ENCODE assay signal across 8 mouse cellular contexts in genomic region chr16:38347588-38347987, GRCm38 (mm10). TPM values are rescaled to one million over a fixed set of nuclear protein-coding genes. Genes with fewer than 3 reads are reported as not detected.
DNase-seq lines count a peak whose midpoint lies in the region; ATAC-seq and TF ChIP-seq lines count a peak whose summit lies in the region.

No protein-coding gene starts in this region.

- DNase-seq in heart, adult 8-10 months (ENCODE audit: low spot score) = no peak
- DNase-seq in ES-E14 (ENCODE audit: low read depth, low spot score) = no peak
- no peak for DNase-seq in hindbrain, embryonic 10.5 days (ENCODE audit: low spot score)
- peak; percentile 13 for DNase-seq in liver, postnatal 0 days
- DNase-seq in right cerebral cortex, adult 2 months (ENCODE audit: low spot score in 2 of 2) = no peak
- DNase-seq in testis, postnatal 14 days (ENCODE audit: low spot score) = no peak
- no peak for DNase-seq in left cerebral cortex, adult 8-10 months (ENCODE audit: low spot score in 2 of 2)

- no peaks in the 10 kb centered on the region for H3K9me3 ChIP-seq in heart, embryonic 12.5 days (replicated peaks)
- no peaks in the 10 kb centered on the region for H3K9me3 ChIP-seq in ES-E14 (ENCODE audit: control insufficient read depth, insufficient read depth, low read depth, low read length)
- H3K9me3 ChIP-seq in hindbrain, embryonic 10.5 days = no peaks in the 10 kb centered on the region
- H3K9me3 ChIP-seq in liver, postnatal 0 days (ENCODE audit: low read length) = no peaks in the 10 kb centered on the region

- TF ChIP-seq EP300 in liver, postnatal 0 days (IDR thresholded peaks at IDR 0.05; ENCODE audit: low read depth) = no peak

- H3K4me1 ChIP-seq in heart, embryonic 12.5 days (replicated peaks) = peaks cover 48% of the 10 kb centered on the region
- H3K4me1 ChIP-seq in ES-E14 (ENCODE audit: control insufficient read depth in 2 of 2, insufficient read depth in 2 of 2, low read length in 2 of 2, poor library complexity in 1 of 2) = peaks cover 1 to 8% of the 10 kb centered on the region in 2 experiments; a peak in 2 of 4 replicates
- peaks cover 16% of the 10 kb centered on the region for H3K4me1 ChIP-seq in hindbrain, embryonic 10.5 days (replicated peaks)
- H3K4me1 ChIP-seq in liver, postnatal 0 days (ENCODE audit: insufficient read depth) = peaks cover 14% of the 10 kb centered on the region

- H3K9ac ChIP-seq in heart, embryonic 12.5 days = no peak overlapping the region
- H3K9ac ChIP-seq in ES-E14 (ENCODE audit: insufficient read depth, low read depth, low read length, poor library complexity, severe bottlenecking) = peak overlapping the region; percentile 41; the same call in 1 of the 2 replicates
- peak overlapping the region; percentile 90; the same call in 1 of the 2 replicates for H3K9ac ChIP-seq in liver, postnatal 0 days (replicated peaks)

- in situ Hi-C loops in ES-E14 (cut with MboI; ENCODE audit: low sequenced_read_pairs in 2 of 2, unreplicated experiment in 2 of 2) = loop anchor here (10.0 to 25.0 kb wide), 3 partner anchors 137 to 715 kb away; no protein-coding TSS in a partner anchor

- no peak for ATAC-seq in heart, embryonic 12.5 days (ENCODE audit: insufficient number of reproducible peaks, low FRiP score)
- ATAC-seq in liver, postnatal 0 days = no peak

- WGBS in heart, embryonic 12.5 days = 56% methylated on average over 6 of the region's 6 CpGs
- 64% methylated on average over 6 of the region's 6 CpGs for WGBS in hindbrain, embryonic 10.5 days
- WGBS in liver, postnatal 0 days (ENCODE audit: insufficient replicate concordance) = 42% methylated on average over 6 of the region's 6 CpGs

- peaks cover 26% of the 10 kb centered on the region for H3K36me3 ChIP-seq in heart, embryonic 12.5 days
- H3K36me3 ChIP-seq in ES-E14 (ENCODE audit: control insufficient read depth, insufficient read depth, low read length, poor library complexity, severe bottlenecking) = peaks cover 19% of the 10 kb centered on the region
- H3K36me3 ChIP-seq in hindbrain, embryonic 10.5 days = peaks cover 37% of the 10 kb centered on the region
- H3K36me3 ChIP-seq in liver, postnatal 0 days (replicated peaks; ENCODE audit: insufficient read depth, low read length) = peaks cover 33% of the 10 kb centered on the region

- TF ChIP-seq CTCF in liver, postnatal 0 days (IDR thresholded peaks at IDR 0.05; ENCODE audit: low read depth) = no peak

- peak overlapping the region; percentile 70 for H3K4me3 ChIP-seq in heart, embryonic 12.5 days
- H3K4me3 ChIP-seq in ES-E14 (ENCODE audit: insufficient read depth in 1 of 2, low read depth in 1 of 2, low read length in 2 of 2, poor library complexity in 1 of 2, severe bottlenecking in 1 of 2) = peak overlapping the region; percentile 88 to 94
- H3K4me3 ChIP-seq in hindbrain, embryonic 10.5 days = peak overlapping the region; percentile 94
- H3K4me3 ChIP-seq in liver, postnatal 0 days (ENCODE audit: low read depth, low read length) = peak overlapping the region; percentile 76

- no peaks in the 10 kb centered on the region for H3K27me3 ChIP-seq in heart, embryonic 12.5 days (replicated peaks)
- no peaks in the 10 kb centered on the region for H3K27me3 ChIP-seq in hindbrain, embryonic 10.5 days (ENCODE audit: insufficient read depth, poor library complexity, severe bottlenecking)
- no peaks in the 10 kb centered on the region for H3K27me3 ChIP-seq in liver, postnatal 0 days (ENCODE audit: insufficient read depth, low read length)

- H3K4me2 ChIP-seq in heart, embryonic 12.5 days = peak overlapping the region; percentile 67
- H3K4me2 ChIP-seq in liver, postnatal 0 days (ENCODE audit: low read depth, low read length) = peak overlapping the region; percentile 70

- H3K27ac ChIP-seq in heart, embryonic 12.5 days (ENCODE audit: poor library complexity, severe bottlenecking) = no peak overlapping the region
- H3K27ac ChIP-seq in ES-E14 (ENCODE audit: insufficient read depth, low read depth, low read length, poor library complexity, severe bottlenecking) = no peak overlapping the region
- peak overlapping the region; percentile 91; the same call in 1 of the 2 replicates for H3K27ac ChIP-seq in hindbrain, embryonic 10.5 days
- peak overlapping the region; percentile 91 for H3K27ac ChIP-seq in liver, postnatal 0 days (ENCODE audit: low read depth)

TF ChIP-seq in ES-E14, 5 proteins besides CTCF, POLR2A, EP300 and RAD21:
- TF ChIP-seq HCFC1 (IDR thresholded peaks at IDR 0.05; ENCODE audit: borderline replicate concordance, insufficient read depth, low read length) (no peak), ZNF384 (IDR thresholded peaks at IDR 0.05; ENCODE audit: low read depth, low read length) (no peak), MAFK (IDR thresholded peaks at IDR 0.05; ENCODE audit: insufficient read depth, low read depth, low read length) (no peak), CHD2 (IDR thresholded peaks at IDR 0.05; ENCODE audit: low read depth, low read length) (no peak), ZC3H11A (IDR thresholded peaks at IDR 0.05; ENCODE audit: borderline replicate concordance, low read depth, low read length) (no peak)

RNA-seq across cellular contexts. Expression of gene Gm21987, which starts 0.7 kb away (rescaled TPM):
- 2.5 and 3.8 TPM in 2 replicates for polyA plus RNA-seq in heart, embryonic 12.5 days (2016; fragmentation: Nextera tagmentation; extraction: Ambion mirVana)
- not detected for total RNA-seq in heart, adult 8-10 months (2022)
- total RNA-seq in ES-E14 (2012; rRNA removed) = not detected in 2 replicates
- polyA plus RNA-seq in hindbrain, embryonic 10.5 days (2016; fragmentation: Nextera tagmentation; extraction: Ambion mirVana) = not detected in 2 replicates
- not detected in 2 replicates for polyA plus RNA-seq in liver, postnatal 0 days (2015; fragmentation: Nextera tagmentation; extraction: Ambion mirVana)
- not detected for total RNA-seq in left cerebral cortex, adult 8-10 months (2022)

RNA-seq across cellular contexts. Expression of gene Cox17, which starts 0.8 kb away (rescaled TPM):
- polyA plus RNA-seq in heart, embryonic 12.5 days (2016; fragmentation: Nextera tagmentation; extraction: Ambion mirVana) = 301 and 307 TPM in 2 replicates
- total RNA-seq in heart, adult 8-10 months (2022) = 100 to 1,000 TPM; 269 to 387 (median 331) TPM
- total RNA-seq in ES-E14 (2012; rRNA removed) = 185 and 249 TPM in 2 replicates
- 142 and 146 TPM in 2 replicates for polyA plus RNA-seq in hindbrain, embryonic 10.5 days (2016; fragmentation: Nextera tagmentation; extraction: Ambion mirVana)
- 274 and 276 TPM in 2 replicates for polyA plus RNA-seq in liver, postnatal 0 days (2015; fragmentation: Nextera tagmentation; extraction: Ambion mirVana)
- total RNA-seq in left cerebral cortex, adult 8-10 months (2022) = 100 to 1,000 TPM; 100 to 149 (median 127) TPM

RNA-seq across cellular contexts. Expression of gene Maats1, which starts 5.6 kb away (rescaled TPM):
- polyA plus RNA-seq in heart, embryonic 12.5 days (2016; fragmentation: Nextera tagmentation; extraction: Ambion mirVana) = 0.09 TPM in 1 of 2 replicates, not detected in the other
- not detected for total RNA-seq in heart, adult 8-10 months (2022)
- 1.1 and 1.8 TPM in 2 replicates for total RNA-seq in ES-E14 (2012; rRNA removed)
- polyA plus RNA-seq in hindbrain, embryonic 10.5 days (2016; fragmentation: Nextera tagmentation; extraction: Ambion mirVana) = 0.60 and 2.0 TPM in 2 replicates
- 0.04 TPM in 1 of 2 replicates, not detected in the other for polyA plus RNA-seq in liver, postnatal 0 days (2015; fragmentation: Nextera tagmentation; extraction: Ambion mirVana)
- 1 to 10 TPM; 1.1 to 1.6 (median 1.4) TPM for total RNA-seq in left cerebral cortex, adult 8-10 months (2022)

RNA-seq across cellular contexts. Expression of gene Popdc2, which starts 14.4 kb away (rescaled TPM):
- polyA plus RNA-seq in heart, embryonic 12.5 days (2016; fragmentation: Nextera tagmentation; extraction: Ambion mirVana) = 308 and 330 TPM in 2 replicates
- total RNA-seq in heart, adult 8-10 months (2022) = 100 to 1,000 TPM; 451 to 631 (median 553) TPM
- 0.49 and 0.58 TPM in 2 replicates for total RNA-seq in ES-E14 (2012; rRNA removed)
- polyA plus RNA-seq in hindbrain, embryonic 10.5 days (2016; fragmentation: Nextera tagmentation; extraction: Ambion mirVana) = 0.68 and 1.6 TPM in 2 replicates
- polyA plus RNA-seq in liver, postnatal 0 days (2015; fragmentation: Nextera tagmentation; extraction: Ambion mirVana) = 10.8 and 12.6 TPM in 2 replicates
- total RNA-seq in left cerebral cortex, adult 8-10 months (2022) = under 1 TPM; 0.35 to 0.89 (median 0.52) TPM

RNA-seq across cellular contexts. Expression of gene Nr1i2, which starts 53.0 kb away (rescaled TPM):
- not detected in 2 replicates for polyA plus RNA-seq in heart, embryonic 12.5 days (2016; fragmentation: Nextera tagmentation; extraction: Ambion mirVana)
- not detected for total RNA-seq in heart, adult 8-10 months (2022)
- total RNA-seq in ES-E14 (2012; rRNA removed) = 0.16 and 0.18 TPM in 2 replicates
- polyA plus RNA-seq in hindbrain, embryonic 10.5 days (2016; fragmentation: Nextera tagmentation; extraction: Ambion mirVana) = not detected in 2 replicates
- 13.8 and 14.6 TPM in 2 replicates for polyA plus RNA-seq in liver, postnatal 0 days (2015; fragmentation: Nextera tagmentation; extraction: Ambion mirVana)
- under 1 TPM in 1 of 4 experiments, not detected in 3; 0.13 TPM for total RNA-seq in left cerebral cortex, adult 8-10 months (2022)

Comparison
In these comparisons a context has a peak if more than half of its experiments do, and no peak if none do; other contexts are left out.
1. H3K27ac ChIP-seq: peak in hindbrain, embryonic 10.5 days (single experiment) and liver, postnatal 0 days (single experiment); none in heart, embryonic 12.5 days (single experiment) and ES-E14 (single experiment).
2. Peak in every context shown above with its lines, with median percentiles within 50 percentile points of each other: H3K4me3 ChIP-seq.